Mouse (Mus musculus): Measurements from ENCODE around the gene Hist1h3h. TPM values are rescaled to one million over a fixed set of nuclear protein-coding genes. Genes with fewer than 3 reads are reported as not detected.
A peak's percentile ranks its signal among the peaks of the same experiment; 100 is the strongest.
"Not testable (repeated sequence)": the region's sequence is repeated elsewhere in the genome, so short reads cannot be mapped to it uniquely, and the experiment has no call there.

The Hist1h3h gene
- total RNA-seq, 2 experiments from 2014 or later, result 159 to 180 TPM

DNA sequence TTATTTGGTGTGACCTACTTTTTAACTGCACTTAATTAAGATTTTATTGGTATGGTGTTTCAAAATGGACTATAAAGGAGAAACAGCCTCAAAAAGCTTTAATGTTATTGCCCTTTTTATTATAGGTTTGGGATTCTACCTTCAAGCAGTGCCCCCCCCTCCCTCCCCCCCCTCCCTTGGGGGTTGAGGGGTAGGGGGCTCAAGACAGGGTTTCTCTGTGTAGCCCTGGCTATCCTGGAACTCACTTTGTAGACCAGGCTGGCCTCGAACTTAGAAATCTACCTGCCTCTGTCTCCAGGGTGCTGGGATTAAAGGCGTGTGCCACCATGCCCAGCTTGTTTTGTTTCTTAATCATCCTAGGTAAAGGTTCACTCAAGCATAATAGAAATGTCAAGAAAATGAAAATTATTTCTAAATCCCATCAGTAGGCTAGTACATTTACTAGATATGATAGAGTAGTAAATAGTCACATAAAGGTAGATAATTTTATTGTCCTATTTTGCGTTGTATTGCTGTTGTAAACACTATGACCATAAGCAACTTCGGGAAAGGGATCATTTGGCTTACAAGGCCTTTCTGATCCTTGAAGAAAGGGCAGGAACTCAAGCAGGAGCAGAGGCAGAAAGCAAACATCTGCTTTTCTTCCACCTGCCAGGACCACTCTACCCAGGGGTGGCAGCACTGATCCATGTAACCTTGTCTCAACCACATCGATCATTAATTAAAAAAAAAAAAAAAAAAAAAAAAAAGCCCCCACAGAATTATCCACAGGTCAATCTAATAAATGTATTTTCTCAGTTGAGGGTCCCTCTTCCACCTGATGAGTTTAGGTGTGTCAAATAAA lies 5.8 kb downstream of the Hist1h3h start:
- no peak for DNase-seq
- intact Hi-C loops (cut with DNase I), result no loop called here

DNA sequence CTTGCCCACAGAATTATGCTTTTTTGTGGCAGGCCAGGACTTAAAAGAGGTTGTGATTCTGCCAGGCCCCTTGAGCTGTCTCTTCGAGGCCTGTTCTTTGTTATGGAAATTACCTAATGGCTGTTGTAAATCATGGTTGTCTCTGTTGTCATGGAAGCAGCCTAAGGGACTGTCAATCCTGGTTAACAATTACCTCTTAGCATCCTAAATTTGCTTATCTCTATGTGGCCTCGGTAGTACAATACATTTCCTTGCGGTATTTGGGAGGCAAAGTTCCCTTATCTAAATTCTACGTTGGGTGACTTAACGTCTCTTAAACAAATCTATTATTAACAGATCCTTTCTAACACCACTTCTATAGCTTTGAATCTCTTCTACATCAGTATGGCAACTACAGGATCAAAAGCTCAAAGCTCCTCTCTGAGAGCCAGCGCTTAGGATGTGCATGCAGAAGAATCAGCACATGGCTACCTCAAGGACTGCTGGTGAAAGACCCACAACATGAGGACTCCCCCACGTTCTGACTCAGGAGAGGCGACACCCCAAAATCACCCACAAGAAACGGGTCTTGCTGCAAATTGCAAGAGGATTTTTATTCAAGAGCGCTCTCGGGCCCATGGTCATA lies 10.6 kb downstream of the Hist1h3h start:
- no peak for DNase-seq
- intact Hi-C loops (cut with DNase I), result no loop called here

DNA sequence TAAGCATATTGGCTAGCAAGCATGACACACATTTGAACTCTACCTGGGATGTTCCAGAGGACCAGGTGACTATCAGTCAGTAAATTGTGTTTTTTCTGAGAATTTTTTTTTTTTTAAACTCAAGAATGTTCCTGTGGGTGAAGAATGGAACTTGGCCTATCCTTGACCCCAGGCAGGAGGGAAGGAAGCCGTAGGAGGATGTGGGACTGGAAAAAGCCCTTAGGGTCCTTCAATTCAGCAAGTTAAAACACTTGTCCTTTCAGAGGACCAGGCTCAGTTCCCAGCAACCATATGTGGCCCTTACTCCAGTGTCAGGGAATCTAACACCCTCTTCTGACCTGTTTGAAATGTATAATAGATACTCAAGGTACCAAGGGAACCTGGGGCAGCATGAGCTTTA lies 12.1 kb downstream of the Hist1h3h start:
- intact Hi-C loops (cut with DNase I), result no loop called here
- DNase-seq, result no peak

DNA sequence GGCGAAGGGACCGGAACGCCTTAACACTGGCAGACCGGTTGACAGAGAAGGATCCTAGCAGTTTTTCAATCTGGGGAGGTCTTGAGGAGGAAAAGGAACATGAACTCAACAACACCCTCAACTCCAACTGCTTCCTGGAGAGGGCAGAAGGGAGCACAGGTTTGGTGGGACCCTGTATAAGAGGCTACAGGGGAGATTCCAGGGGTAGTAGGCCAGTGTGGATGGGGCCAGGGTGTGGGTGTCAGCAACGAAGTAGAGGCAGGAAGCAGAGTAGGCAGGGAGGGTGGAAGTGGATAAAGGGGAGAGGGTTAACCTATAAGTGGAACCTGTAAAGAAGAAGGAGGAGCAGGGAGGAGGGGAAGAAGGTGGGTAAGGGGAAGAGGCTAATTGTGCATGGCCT lies 16.0 kb downstream of the Hist1h3h start:
- intact Hi-C loops (cut with DNase I), result loop anchor here (10.0 kb wide), 1 partner anchor 301 kb away; the partner anchor contains the start of genes Hist1h2ah and Hist1h2bk
- no peak for DNase-seq

DNA sequence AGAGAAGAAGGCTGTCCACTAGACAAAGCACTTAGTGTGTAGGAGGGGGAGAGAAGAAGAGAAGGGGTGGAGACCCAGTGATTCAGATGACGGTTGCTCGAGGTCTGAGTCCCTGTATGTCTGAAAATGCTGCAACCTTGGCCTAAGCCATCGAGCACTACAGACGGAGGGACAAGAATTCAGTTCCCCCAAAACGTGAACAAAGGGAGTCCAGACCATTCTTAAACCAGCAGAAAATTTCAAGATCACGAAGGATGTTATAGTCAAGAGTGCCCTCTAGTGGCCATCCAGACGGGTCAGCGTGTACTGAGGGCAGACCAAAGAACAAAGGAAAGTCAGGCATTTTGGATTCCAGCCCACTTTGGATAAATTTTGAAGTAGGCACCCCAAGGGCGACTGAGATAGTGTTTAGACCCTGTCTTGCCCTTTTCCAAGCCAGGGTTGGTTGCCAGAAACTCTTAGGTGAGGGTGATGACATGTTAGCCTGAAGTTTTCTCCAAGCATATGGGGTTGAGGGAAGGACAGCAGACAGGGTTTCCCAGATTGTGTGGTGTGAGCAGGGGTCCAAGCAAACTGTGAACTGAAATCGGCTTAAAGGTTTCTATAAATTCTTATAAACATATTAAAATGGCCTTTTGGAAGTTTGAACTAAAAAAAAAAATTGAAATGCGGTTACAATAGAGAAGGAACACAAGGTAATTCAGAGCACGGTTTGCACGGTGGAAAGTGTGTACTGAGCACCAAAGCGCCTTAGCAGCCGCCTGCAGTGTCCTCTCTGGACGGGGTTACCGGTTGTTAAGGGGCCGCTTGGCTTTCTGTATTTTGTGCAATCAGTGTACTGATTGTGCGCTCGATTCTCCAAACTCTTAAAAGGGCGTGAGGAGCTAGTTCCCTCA lies 16.8 kb downstream of the Hist1h3h start:
- peak; percentile 79 for DNase-seq
- intact Hi-C loops (cut with DNase I), result loop anchor here (10.0 kb wide), 1 partner anchor 301 kb away; the partner anchor contains the start of genes Hist1h2ah and Hist1h2bk

DNA sequence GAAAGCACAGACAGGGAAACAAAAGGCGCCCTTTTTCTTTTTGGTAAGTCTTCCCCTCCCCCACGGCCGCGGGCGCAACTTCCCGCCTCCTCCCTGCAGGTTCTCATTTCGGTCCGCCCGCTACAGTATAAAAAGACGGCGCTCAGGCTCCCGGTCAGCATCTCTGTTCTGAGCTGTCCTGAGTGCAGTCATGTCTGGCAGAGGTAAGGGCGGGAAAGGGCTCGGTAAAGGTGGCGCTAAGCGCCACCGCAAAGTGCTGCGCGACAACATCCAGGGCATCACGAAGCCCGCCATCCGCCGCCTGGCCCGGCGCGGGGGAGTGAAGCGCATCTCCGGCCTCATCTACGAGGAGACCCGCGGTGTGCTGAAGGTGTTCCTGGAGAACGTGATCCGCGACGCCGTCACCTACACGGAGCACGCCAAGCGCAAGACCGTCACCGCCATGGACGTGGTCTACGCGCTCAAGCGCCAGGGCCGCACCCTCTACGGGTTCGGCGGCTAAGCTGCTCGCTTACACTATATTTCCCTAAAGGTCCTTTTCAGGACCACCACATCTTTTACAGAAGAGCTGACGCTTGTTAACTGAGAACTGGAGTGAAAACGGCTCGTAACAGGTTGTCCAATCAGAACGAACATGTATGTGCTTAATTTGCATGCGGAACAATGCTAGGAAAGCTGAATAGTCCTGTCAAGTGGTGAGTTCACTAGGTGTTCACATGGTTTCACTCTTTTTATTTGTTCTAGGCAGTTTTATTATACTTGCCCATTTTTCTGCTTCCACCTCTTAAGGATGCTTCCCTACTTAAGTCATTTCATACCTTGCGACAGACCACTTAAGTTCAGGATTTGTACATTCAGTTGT lies 17.7 kb downstream of the Hist1h3h start, which contains the start of gene Hist1h4j:
Hist1h4j (plus strand) TSS at position 159 of the 862 bp plus-strand sequence.
- intact Hi-C loops (cut with DNase I), result loop anchor here (10.0 kb wide), 1 partner anchor 300 kb away; the partner anchor contains the start of genes Hist1h2ah and Hist1h2bk
- peak; percentile 90 for DNase-seq

DNA sequence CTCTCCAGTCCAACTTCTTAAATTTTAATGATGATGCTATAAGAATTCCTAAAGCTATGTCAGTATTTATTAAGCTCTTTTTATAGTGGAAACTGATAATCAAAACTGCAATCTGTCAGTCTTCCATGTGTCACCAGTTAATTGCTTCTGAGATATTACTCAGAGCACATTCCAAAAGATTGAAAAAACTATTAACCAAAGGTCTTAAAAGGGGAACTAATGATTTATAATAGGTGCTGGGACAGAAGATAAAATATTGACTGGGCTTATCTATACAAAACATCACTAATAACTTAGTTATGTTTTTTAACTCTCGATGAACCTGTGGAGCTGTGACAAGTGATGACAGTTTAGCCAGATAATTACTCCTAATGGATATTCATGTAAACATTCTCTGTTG lies 27.5 kb downstream of the Hist1h3h start:
- no peak for DNase-seq
- intact Hi-C loops (cut with DNase I), result no loop called here

DNA sequence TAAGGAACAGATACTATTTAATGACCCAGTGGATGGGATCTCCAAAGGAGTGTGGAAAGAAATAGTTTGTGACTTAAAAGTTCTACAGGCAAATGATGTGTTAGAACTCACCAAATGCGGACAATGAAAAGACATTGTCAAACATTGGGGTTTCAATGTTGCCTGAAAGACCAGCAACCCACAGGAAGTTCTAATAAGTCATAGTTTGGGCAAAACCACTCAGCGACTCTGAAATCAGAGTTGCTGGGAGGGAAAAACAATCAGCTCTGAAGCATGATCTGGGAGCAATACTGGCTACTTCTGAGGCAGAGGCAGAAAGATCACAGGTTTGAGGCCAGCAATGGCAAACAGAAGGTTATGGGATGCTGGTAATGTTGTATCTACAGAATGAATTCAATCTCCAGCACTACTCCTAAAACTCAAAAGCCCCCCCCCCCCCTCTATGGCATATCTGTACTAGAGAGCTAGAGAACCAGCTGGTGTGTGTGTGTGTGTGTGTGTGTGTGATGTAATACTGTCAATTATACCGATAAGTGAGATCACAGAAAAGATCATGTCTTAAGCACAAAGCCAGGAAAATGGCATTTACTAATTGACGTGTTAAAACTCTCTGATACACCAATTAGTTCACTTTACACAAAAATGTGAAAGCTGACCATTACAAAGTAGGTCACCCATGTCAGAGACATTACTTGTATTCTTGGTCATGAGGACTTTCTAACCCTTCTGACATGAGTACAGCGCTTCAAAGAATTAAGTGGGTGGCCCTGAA lies 32.1 kb downstream of the Hist1h3h start:
- intact Hi-C loops (cut with DNase I), result no loop called here
- no peak for DNase-seq

DNA sequence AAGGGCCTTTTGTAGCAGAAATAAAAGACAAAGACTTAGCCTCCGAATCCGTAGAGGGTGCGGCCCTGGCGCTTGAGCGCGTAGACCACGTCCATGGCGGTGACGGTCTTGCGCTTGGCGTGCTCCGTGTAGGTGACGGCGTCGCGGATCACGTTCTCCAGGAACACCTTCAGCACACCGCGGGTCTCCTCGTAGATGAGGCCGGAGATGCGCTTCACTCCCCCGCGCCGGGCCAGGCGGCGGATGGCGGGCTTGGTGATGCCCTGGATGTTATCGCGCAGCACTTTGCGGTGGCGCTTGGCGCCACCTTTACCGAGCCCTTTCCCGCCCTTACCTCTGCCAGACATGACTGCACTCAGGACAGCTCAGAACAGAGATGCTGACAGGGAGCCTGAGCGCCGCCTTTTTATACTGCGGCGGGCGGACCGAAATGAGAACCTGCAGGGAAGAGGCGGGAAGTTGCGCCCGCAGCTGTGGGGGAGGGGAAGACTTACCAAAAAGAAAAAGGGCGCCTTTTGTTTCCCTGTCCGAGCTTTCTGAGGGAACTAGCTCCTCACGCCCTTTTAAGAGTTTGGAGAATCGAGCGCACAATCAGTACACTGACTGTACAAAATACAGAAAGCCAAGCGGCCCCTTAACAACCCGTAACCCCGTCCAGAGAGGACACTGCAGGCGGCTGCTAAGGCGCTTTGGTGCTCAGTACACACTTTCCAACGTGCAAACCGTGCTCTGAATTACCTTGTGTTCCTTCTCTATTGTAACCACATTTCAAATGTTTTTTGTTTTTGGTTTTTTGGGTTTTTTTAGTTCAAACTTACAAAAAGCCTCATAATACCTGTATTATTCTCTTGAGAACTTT lies 32.9 kb downstream of the Hist1h3h start, which contains the start of gene Hist1h4k:
Hist1h4k (minus strand) TSS at position 347 of the 859 bp plus-strand sequence.
- peak; percentile 97 for DNase-seq
- intact Hi-C loops (cut with DNase I), result not testable (repeated sequence)

DNA sequence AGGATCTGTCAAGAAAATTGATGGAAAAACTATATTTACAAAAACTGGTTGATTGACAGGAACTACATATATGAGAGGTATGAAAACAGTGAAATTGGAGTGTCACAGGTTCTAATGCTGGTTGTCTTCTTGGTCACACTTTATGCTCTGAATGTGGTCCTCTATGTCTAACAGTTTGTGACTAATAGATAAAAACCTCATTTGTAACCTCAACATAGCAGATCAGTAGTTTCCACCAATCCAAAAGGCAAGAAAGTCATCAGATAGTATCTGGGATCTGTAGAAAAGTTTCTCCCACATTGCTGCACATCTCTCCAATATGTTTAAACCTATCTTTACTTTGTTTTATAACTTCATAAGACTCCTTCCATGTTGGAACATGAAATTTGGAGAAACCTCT lies 34.0 kb downstream of the Hist1h3h start:
- no peak for DNase-seq
- intact Hi-C loops (cut with DNase I), result no loop called here

DNA sequence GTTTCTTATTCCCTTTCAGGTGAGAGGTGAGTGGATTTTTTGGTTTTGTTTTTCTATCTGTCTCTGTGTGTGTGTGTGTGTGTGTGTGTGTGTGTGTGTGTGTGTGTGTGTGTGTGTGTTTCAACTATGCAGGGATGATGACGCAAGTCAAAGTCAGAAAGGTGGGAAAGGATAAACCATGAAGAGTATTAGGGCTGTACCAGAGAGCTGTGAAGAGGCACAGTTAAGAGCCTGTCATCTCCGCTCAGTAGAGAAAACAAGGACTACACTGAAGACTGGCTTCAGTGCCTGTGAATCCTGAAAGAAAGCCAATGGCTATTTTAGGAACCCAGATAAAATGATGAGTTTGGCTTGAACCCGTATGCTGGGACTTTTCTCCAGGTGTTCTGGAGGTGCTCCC lies 34.4 kb downstream of the Hist1h3h start:
- DNase-seq, result no peak
- intact Hi-C loops (cut with DNase I), result no loop called here

DNA sequence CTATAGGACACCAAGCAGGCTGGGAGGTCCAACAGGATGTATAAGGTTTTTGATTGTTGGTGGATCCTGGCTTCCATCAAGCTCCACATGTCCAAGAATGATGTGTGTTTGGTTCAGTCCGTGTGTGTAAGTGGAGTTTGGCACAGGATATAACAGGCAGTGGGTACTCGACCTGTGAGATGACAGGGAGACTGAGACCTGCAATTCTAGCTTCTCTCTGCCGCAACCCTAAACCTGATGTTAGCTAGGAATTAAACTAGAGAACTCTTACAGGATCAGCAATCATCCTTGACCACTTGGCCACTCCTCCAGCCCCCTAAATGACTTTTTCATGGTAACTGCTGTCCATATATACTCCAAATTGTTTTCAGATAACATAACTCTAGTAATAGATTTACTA lies 34.9 kb downstream of the Hist1h3h start:
- intact Hi-C loops (cut with DNase I), result no loop called here
- no peak for DNase-seq

DNA sequence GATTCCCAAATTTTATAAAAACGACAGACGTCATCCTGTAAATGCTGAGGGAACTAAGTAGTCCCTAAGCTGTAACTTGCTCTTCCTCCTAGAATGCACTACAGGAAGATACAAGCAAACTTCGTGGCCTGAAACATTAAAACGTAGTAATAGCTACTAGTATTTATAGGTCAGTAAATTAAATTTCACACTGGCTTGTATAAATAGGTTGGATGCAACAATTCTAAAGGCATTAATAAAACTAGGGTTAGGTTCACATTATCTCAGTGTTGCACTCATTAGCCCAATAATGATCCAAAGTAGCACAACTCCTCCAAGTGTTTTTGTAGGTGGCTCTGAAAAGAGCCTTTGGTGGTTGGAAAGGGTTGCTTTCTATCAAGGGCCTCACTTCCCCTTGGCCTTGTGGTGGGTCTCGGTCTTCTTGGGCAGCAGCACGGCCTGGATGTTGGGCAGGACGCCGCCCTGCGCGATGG lies 35.6 kb downstream of the Hist1h3h start:
- no peak for DNase-seq
- intact Hi-C loops (cut with DNase I), result no loop called here

DNA sequence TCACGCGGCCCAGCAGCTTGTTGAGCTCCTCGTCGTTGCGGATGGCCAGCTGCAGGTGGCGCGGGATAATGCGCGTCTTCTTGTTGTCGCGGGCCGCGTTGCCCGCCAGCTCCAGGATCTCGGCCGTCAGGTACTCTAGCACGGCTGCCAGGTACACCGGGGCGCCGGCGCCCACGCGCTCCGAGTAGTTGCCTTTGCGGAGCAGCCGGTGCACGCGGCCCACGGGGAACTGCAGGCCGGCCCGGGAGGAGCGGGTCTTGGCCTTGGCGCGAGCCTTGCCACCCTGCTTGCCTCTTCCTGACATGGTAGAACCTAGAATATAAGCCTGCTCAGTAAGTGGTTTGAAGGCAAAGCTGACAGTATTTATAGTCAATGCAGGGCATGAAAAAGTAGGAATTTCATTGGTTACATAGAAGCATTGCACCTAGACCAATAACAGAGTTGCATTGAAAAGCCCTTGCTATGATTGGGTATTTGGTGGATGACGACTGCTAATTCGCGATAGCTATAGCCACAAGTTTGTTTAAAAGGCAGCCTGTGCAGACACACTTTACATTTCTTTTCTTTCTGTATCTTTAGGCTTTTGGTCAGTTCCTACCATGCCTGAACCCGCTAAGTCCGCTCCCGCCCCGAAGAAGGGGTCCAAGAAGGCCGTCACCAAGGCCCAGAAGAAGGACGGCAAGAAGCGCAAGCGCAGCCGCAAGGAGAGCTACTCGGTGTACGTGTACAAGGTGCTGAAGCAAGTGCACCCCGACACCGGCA lies 36.2 kb downstream of the Hist1h3h start, which contains the start of the genes Hist1h2ak and Hist1h2bn:
Hist1h2ak (minus strand) TSS at position 304 of the 762 bp plus-strand sequence.
Hist1h2bn (plus strand) TSS at position 600 of the 762 bp plus-strand sequence.
- intact Hi-C loops (cut with DNase I), result not testable (repeated sequence)

DNA sequence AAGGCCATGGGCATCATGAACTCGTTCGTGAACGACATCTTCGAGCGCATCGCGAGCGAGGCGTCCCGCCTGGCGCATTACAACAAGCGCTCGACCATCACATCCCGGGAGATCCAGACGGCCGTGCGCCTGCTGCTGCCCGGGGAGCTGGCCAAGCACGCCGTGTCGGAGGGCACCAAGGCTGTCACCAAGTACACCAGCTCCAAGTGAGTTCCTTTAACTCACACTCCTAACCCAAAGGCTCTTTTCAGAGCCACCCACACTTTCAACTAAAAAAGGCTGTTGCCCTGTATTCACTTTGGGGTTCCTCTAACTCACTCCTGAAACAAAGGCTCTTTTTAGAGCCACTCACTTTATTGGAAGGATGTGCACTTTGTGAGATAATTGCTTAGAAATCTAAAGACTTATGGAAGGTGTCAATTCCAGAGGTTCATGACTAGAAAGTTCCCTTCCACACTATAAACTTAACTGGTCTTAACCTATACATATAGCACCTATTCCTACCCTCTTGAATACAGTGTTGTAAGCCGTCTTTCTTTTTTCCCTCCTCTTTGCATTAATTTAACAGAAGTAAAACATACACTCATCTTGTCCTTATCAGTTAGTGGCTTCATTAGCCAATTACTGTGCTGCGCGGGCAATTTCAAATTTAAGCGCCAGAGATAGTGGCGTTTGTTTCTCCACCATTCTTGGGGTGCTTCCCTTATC lies 37.0 kb downstream of the Hist1h3h start:
- DNase-seq, result peak; percentile 29
- intact Hi-C loops (cut with DNase I), result not testable (repeated sequence)

More for the DNA sequence above, 36.2 kb downstream of the Hist1h3h start, which contains the start of the genes Hist1h2ak and Hist1h2bn:
- peak; percentile 45 for DNase-seq

DNA sequence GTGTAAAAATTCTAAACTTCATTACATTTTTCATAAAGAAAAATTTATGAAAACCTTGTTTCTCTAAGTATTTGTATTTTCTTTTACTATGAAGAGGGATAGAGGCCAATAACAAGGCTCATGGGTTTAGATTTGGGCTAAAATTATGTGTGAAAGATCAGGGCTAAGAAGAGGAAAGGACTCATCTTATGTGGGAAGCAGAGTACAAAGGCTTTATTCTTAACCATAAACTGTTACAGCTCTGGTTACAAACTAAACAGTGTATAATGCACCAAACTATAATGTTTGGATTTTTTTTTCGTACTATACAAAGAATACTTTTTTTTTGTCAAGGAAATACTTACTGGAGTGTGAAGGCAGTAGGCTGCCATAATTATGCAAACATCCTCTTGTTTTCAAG lies 38.2 kb downstream of the Hist1h3h start:
- intact Hi-C loops (cut with DNase I), result no loop called here
- DNase-seq, result no peak
